Mouse (Mus musculus): ENCODE measurements around the gene Crebrf.

The Crebrf gene

DNA sequence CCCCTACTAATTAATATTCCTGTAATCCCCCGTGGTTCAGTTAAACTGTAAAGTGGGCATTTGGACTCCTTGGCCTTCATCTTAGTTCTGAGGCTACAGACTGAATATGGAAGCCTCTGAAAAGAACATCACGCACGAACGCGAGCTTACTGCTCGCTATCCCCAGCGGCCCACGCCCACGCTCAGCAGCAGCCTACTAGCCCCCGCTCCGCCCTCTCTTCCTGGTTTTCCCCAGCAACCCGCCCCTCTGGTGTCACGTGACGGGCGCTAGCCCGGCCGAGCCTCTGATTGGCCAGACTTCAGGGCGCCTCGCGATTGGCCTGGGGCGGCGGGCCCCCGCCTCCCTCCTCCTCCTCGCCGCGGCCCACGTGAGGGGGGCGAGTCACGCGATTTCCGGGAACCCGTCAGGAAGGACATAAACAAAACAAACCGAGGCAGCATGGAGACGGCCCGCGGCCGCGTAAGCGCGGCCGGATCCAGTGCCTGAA, at the start of gene Crebrf:
TSS of gene Crebrf (plus strand) at position 380 of the 488 bp plus-strand sequence.
- DNase-seq (ENCODE audit: low spot score): peak; percentile 96

DNA sequence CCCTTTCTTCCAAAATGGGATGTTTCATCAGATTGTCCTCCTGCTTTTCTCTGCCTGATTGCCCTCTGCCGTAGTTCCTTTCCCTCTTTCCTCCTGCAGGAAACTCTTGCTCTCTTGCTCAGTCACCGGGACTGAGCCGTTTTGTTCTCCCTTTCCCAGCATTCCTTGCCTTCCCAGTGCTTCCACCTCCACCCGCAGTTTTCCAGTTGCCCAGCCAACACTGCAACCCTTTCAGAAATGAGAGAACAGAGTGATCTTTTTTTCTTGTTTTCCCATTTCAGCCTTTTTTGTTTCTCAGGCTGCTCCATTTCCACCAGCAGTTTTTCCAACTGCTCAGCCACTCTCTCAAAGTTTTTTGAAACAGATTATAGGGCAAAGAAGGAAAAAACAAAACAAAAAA, 44.2 kb upstream of the Crebrf start:
- DNase-seq (ENCODE audit: low spot score): no peak

DNA sequence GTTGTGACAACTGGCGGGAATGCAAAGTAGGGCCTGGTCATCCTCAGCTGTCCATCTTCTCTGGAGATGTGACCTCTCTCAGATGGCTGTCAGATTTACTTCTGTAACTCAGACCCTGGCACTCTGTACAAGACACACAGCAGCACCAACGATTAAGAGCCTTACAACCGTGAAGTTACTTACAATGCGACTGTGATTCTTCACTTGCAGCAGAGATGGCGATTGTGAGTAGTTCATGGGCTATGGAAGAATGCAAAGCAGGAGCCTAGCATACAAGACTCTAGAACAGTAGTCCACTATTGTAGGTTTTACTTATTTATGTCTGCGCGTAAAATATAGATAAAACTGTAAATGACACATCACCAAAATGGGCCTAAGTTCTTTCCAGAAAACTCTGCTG, 39.6 kb upstream of the Crebrf start:
- no peak for DNase-seq (ENCODE audit: low spot score)

DNA sequence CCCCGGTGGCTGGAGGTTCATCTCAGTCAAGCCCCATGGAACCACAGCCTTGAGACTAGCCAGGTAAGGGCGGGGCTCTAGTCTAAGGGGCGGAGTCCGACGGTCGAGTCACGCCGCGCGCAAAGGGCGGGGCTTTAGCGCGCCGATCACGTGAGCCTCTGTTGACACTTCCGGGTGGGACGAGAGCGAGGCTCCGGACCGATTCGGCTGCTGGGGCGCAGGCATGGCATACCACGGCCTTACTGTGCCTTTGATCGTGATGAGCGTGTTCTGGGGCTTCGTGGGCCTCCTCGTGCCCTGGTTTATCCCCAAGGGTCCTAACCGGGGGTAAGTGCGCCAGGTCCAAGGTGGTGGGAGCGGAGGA, 39.2 kb upstream of the Crebrf start:
- DNase-seq (ENCODE audit: low spot score): peak; percentile 96

DNA sequence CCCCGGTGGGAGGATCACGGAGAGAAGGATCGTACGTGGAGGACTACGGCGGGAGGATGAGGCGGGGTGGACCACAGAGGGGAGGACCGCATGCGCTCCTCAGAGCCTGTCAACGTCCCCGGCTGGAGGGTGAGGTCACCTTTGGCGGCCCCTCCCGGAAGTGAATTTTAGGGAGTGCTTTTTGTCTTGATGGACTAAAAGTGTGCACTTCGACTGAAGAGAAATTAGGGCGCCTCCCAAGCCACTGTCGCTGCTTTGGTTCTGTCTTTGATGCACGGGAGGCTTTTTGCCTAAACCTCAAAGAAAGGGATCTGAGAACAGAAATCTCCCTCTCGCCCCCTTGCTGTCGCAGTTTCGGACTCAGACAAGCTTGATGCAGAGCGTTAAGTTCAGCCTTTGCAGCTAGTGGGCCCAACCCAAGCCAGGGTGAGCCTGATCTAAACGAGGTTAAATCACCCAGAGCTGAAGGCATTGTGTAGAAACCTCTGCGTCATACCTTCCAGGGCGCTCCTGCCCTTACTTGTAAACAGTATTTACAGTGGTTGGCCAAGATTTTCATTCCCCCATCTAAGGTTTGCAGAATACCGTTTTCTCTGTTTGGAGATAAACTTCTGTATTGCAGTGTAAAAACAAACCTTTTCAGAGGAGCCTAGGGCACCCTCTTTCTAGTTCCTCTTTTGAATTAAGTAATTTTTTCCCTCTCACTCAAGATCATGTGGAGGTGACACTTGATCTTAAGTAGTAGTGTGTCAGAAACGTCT, 38.7 kb upstream of the Crebrf start:
- peak; percentile 13 for DNase-seq (ENCODE audit: low spot score)

DNA sequence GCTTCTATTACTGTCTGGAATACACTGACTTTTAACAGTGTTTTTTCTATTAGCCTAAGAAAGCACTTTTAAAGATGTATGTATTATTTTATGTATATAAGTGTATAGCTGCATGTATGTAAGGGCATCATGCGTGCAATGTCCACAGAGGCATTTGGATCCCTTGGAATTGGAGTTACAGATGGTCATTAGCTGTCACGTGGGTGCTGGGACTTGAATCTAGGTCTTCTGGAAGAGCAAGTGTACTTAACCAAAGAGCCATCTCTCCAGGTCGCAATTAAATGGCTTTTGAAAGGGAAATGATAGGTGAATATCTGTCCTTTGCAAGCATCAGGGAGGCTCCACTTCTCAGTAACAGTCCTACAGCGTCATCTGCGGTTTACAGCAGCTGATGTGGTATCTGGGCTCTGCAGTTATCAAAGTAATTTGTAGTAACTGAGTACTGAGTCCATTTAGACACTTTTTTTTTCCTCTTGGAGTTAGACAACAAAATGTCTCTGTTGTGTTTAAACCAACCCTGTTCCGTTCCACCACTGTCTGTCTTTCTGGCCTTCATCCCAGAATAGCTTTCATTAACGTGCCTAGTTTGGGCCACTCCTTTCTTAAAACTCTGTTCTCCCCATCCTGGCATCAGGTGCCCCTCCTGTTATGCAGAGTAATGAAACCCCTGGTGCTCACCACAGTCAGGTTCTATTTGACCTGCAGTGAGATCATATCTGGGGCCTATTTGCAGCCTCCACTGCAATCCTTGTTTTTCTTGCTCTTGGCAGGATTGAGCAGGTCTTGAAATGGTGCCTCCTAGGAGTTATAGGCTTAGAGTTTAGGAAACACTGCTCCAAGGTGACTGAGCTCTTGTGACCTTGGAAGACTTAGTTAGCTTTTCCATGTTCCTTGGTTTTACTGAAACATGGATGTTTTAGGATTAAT, 37.5 kb upstream of the Crebrf start:
- DNase-seq (ENCODE audit: low spot score): no peak

DNA sequence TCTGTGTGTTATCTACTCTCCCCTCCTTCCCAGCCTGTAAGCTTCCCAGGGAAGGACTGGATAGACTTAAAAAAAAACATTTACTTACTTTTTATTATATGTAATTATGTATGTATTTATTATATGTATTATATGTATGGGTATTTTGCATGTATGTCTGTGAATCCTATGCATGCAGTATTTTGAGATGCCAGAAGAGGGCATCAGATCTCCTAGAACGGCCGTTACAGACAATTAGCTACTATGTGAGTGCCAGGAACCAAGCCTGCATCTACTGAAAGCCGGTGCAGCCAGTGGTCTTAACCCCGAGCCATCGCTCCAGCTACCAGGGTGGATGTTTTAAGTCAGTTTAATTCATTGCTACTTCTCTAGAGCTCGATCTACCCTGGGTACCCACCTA, 34.2 kb upstream of the Crebrf start:
- DNase-seq (ENCODE audit: low spot score): no peak

DNA sequence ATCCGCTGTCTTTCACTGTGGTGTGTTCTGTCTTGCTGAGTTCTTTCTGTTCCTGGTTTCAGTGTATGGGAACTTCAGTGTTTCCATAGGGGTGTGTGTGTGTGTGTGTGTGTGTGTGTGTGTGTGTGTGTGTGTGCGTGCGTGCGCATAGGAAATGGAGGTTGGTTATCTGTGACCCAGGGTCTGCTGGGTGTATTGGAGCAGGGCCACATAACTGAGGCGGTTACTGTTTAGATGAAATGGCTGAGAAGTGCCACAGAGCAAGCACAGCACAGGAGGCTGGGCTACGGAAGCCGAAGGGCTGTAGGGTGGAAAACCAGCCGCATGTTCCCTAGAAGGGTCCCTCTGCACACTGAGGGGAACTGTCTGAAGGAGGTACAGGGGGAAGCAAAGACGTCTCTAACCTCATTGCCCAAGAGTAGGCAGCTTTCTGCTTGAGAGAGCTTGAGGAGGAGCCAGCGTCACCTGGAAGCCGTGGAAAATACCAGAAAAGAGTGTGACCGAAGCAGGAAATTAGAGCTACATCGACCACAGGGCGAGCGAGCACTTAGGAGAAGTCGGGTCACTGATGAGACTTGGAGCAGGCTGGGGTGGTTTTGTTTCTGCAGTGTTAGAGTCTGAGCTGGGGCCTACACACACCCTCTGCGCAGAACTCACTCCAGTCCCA, 29.0 kb upstream of the Crebrf start:
- no peak for DNase-seq (ENCODE audit: low spot score)

DNA sequence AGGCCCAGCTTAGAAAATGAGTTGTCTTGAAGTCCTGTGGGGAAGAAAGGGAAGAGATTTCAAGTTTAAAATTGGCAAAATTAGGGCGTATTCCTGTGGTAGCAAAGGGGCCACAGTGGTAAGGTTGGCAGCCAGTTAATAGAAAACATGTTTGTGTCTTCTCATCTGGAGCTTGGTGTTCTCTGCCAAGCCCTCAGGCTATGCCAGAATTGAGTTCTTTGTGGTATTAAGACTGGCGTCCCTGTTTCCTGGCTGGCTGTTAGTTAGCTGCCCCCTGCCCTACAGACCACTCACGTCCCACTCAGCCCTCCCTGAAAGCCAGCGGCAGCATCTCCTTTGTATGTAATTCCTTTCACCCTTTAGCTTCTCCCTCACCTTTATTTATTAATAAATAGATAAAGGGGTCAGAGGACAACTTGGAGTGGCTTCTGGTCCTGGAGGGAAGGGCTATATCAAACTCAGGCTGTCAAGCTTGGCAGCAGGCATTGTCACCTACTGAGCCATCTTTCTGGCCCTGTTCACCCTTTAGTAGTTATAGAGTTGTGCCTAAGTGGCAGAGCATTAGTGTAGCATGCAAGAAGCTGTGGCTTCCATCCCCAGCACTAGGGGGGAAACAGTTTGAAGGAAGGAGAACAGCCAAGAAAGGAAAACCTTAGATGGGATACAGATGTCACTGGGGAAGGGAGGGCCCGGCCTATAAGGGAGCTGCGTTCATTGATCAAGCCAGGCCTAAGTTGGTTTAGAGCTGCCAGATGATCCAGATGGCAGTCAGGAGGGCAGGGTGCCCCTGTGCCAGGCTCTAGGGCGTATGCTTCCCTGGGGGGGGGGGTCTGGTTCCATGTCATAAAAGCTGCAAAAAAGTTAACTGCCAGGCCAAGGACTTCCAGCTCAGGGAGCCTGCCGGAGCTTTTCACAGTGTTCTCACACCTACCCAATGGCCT, 26.4 kb upstream of the Crebrf start:
- no peak for DNase-seq (ENCODE audit: low spot score)

DNA sequence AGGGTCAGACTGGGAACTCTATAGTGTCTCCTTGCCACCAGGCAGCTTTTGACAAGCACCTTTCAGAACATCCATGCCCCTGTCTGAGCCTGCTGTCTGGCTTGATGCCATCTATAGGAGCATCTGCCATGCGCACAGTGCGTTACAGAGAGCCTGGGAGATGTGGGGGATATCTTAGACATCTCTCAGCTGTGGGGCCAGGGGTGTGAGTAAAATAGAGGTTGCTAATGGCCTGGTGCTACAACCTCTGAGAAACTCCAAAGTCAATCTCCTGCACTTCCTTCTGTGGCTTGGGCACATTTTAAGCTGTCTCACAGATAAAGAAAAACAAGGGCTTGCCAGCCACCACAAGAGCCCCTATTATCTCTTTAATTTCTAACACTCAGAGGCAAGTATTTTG, 25.6 kb upstream of the Crebrf start:
- no peak for DNase-seq (ENCODE audit: low spot score)

DNA sequence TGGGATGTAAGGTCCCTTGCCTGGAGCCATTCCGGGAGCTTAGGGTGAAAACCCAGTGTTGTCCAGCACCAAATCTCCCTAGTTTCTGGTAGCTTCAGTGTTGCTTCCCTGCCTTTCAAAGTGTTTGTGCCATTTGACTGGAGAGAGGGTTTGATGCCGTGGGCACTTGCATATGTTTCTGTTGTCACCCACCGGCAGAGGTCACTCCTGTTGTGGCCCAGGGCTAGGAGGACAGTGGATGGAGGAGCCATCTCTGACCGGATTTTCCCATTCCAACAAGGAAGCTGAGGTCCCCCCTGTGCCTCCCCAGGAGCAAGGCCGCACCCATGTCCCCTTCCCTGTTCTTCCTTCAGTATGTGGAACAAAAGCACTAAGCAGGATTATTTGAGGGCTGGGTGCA, 25.2 kb upstream of the Crebrf start:
- DNase-seq (ENCODE audit: low spot score): no peak

DNA sequence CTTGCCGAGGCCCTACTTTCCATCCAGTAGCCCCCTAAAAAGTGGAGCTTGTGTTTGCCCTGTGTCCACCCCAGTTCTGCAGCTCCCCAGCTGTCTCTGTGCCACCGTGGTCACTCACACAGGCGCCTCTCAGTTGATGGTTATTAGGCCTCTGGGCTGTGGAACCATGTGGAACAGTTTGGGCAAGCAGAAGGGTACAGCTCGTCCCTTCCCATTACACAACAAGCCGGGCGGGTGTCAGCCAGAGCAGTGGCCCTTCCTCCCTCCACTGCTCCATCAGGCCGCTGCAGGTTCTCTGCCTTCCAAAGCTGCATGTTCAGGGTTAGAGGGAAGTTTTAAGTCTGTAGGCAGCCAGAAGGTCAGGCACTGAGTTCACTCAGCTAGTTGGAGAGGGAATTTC, 24.3 kb upstream of the Crebrf start:
- no peak for DNase-seq (ENCODE audit: low spot score)

DNA sequence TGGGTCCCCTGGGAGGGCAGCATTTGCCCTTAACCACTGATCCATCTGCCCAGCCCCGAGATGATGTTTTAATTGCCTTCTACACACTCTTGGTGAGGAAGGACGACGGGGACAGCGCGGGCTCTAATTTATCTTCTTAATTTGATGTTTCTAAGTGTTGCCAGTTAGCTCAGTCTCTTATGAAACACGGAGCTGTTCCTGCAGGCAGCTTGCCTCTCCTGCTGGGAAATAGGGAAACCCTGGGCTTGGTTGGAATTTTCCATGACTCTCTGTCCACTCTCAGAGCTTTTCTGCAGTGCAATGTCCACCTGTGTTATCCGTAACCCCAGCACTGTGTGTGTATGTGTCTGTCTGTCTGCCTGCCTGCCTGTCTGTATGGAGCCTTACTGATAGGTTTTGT, 22.0 kb upstream of the Crebrf start:
- no peak for DNase-seq (ENCODE audit: low spot score)

DNA sequence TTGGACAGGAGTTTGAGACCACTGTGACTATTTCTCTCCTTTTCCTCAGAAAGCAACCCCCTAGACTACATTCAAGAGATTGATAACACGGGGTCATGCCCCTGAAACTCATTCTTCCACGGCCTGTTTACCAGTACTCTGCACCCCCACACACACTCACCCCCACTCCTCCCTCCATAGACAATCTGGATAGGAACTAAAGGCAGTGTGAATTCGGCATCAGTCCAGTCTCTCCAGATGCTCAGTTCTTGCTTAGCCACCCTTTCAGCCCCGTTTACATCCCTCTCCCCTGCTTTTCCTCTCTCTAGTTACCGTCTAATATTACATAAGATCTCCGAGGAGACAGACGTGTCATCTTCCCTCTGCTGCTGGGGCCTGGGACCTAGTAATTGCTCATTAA, 21.3 kb upstream of the Crebrf start:
- no peak for DNase-seq (ENCODE audit: low spot score)

DNA sequence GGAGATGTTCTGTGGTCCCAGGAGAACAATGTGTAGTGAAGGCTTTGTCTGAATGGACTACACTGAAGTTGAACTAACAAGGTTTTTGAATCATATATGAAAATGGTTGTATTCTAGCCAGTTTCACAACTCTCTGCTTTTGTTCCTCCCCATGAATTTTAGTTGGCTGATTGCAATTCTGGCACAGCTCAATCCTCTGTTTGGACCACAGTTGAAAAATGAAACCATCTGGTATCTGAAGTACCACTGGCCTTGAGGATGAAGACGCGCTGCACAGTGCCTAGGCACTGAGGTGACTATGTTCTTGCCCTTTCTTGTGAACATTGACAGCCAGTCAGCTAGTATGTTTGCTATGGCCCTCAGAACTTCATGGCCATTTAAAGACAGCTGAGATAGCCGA, 20.3 kb upstream of the Crebrf start:
- DNase-seq (ENCODE audit: low spot score): no peak

DNA sequence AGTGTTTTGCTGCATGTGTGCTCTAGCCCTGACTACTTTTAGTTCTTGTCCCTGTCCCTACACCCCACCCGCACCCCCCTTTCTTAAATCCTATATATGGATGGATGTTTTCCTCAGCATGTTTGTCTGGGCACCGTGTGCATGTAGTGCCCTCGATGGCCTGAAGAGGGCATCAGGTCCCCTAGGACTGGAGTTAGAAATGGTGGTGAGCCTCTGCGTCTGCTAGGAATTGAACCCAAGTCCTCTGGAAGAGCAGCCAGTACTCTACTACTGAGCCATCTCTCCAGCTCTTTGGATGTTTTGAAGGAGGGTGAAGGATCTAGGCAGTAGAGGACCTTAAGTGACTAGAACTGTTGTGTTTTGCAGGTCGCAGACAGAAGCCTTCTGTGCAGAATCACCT, 16.6 kb upstream of the Crebrf start:
- no peak for DNase-seq (ENCODE audit: low spot score)

DNA sequence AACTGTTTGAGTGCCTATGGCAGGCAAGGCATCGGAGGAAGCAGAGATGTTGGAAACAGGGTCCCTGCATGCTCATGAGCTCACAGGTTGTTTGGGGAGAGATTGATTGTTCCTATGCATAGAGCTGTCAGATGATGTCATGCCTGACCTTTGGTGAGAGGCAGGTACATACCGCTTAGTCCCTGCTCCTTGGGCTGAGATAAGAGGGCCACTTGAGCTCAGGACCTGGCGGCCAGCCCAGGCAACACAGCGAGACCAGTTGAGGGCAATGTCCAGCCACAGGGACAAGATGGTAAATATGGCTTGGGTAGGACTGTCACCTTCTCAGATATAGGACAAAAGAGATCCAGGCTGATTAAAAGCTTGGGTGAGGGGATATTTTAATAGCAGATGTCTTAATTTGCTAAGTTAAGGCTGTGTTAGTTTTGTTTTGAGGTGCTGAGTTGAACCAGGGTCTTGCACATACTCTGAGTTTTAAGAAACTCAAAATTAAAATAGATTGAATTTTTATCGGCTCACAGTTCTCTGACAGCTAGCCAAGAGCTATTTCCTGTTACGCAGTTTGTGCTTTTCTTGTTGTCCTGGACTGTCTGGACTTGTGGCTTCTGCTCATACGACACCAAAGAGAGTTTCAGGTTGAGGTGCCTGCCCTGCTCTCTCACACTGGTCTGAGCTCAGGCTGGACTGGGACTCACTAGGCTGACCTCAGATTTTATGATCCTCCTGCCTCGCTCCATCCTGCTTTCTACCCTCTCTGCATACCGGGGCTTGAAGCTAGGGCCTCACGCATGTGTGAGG, 15.4 kb upstream of the Crebrf start:
- no peak for DNase-seq (ENCODE audit: low spot score)

DNA sequence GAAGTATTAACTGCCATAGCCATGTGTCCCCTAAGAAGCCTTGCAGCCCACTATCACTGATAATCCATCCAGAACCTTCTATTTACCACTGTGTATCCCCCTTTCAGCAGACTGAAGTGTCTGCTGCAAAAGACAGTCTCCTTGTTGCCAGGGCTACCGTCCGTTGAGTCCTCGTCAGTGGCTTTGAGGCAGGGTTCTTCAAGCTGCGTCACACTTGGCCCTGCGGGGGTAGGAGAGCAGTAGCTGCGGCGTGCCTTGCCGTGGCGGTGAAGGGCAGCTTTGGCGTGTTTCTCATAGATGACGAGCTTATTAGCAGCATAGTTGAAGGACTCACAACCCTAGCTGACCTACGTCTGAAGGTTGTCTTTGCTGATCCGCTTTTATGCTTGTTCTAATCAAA, 13.9 kb upstream of the Crebrf start:
- no peak for DNase-seq (ENCODE audit: low spot score)

DNA sequence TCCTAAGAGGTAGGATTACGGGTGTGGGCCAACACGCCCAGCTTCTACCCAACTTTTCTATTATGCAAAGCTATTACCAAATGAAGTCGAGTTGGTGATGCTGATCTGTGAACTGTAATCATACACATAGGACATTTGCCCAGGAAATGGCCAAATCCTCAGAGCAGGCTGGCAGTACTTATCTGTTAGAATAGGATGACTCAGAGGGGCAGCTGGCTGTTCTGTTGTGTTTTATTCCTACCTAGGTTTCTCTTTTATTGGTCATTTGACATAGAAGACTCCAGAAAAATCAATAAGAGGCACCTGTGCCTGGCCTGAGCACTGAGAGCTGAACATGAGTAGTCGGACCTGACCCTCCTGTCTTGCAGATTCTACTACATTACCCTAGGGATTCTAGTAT, 12.8 kb upstream of the Crebrf start:
- no peak for DNase-seq (ENCODE audit: low spot score)

DNA sequence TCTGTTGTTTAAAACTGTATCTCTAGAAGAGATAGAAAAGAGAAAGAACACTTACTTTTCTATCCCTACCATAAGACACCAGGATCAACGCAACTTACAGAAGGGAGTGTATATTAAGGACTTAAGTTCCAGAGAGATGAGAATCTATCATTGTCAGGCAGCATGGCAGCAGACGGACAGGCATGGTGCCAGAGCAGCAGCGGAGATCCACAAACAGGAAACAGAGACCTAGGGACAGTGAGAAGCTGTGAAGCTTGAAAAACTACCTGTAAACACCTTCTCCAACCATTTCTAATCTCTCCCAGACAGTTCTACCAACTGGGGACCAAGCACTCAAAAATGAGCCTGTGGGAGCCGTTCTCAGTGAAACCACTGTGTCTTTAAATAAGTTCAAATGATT, 11.8 kb upstream of the Crebrf start:
- DNase-seq (ENCODE audit: low spot score): no peak

Data from embryo, embryonic 10 days (tissue).